17 mouse cellular contexts compared by ENCODE assay signal in genomic region chr17:5254717-5255617, GRCm38 (mm10).
DNase-seq lines count a peak whose midpoint lies in the region; ATAC-seq and TF ChIP-seq lines count a peak whose summit lies in the region.
"Had no signal": no experiment of that assay in that cellular context is flagged by ENCODE, and none has a peak within 500 bp of the region (broad histone marks: within the 10 kb centered on the region; RNA-seq: fewer than 3 reads in every experiment).

No protein-coding gene starts in this region.

- TF ChIP-seq CTCF in hindbrain, postnatal 0 days (IDR thresholded peaks at IDR 0.05; ENCODE audit: low read depth), result no peak
- no peak; the same call in 1 of the 2 replicates for TF ChIP-seq CTCF in brain, embryonic 14.5 days (IDR thresholded peaks at IDR 0.05; ENCODE audit: borderline replicate concordance, extremely low read depth, insufficient read depth, insufficient read length)

- no peak overlapping the region for H3K4me3 ChIP-seq in hindbrain, embryonic 13.5 days
- no peak overlapping the region for H3K4me3 ChIP-seq in hindbrain, postnatal 0 days (ENCODE audit: low read length)
- H3K4me3 ChIP-seq in forebrain, embryonic 14.5 days (ENCODE audit: low read depth, low read length), result no peak overlapping the region
- H3K4me3 ChIP-seq in midbrain, embryonic 13.5 days (replicated peaks), result no peak overlapping the region
- H3K4me3 ChIP-seq: liver, embryonic 12.5 days had no signal

- intact Hi-C loops in left cerebral cortex, postnatal 10 days (cut with DNase I), result loop anchor here (10.0 kb wide), 1 partner anchor 140 kb away; no protein-coding TSS in a partner anchor

- ATAC-seq in hindbrain, embryonic 13.5 days (ENCODE audit: low FRiP score), result no peak
- no peak for ATAC-seq in hindbrain, postnatal 0 days
- ATAC-seq in forebrain, embryonic 14.5 days, result peak; percentile 38; the same call in 1 of the 2 replicates
- 0 out of 2 replicates have a peak, but pooled peaks have one; percentile 28 for ATAC-seq in midbrain, embryonic 13.5 days
- ATAC-seq: liver, embryonic 12.5 days had no signal

- H3K4me1 ChIP-seq in hindbrain, embryonic 13.5 days (replicated peaks), result peaks cover 49% of the 10 kb centered on the region
- no peaks in the 10 kb centered on the region for H3K4me1 ChIP-seq in hindbrain, postnatal 0 days (ENCODE audit: insufficient read depth, low read length)
- H3K4me1 ChIP-seq in forebrain, embryonic 14.5 days (ENCODE audit: control insufficient read depth, insufficient read depth, low read length), result peaks cover 17% of the 10 kb centered on the region
- H3K4me1 ChIP-seq in midbrain, embryonic 13.5 days (replicated peaks), result peaks cover 31% of the 10 kb centered on the region

- H3K9ac ChIP-seq in hindbrain, embryonic 13.5 days, result peak overlapping the region; percentile 39; the same call in 1 of the 2 replicates
- H3K9ac ChIP-seq in hindbrain, postnatal 0 days (replicated peaks; ENCODE audit: low read length), result no peak overlapping the region
- peak overlapping the region; percentile 41; the same call in 1 of the 2 replicates for H3K9ac ChIP-seq in forebrain, embryonic 14.5 days (ENCODE audit: low read length)
- peak overlapping the region; percentile 48; the same call in 1 of the 2 replicates for H3K9ac ChIP-seq in midbrain, embryonic 13.5 days (replicated peaks)
- H3K9ac ChIP-seq: liver, embryonic 12.5 days had no signal

- 59% methylated on average over 16 of the region's 16 CpGs for WGBS in hindbrain, embryonic 13.5 days
- WGBS in hindbrain, postnatal 0 days, result 58% methylated on average over 16 of the region's 16 CpGs
- WGBS in forebrain, embryonic 14.5 days, result 10% methylated on average over 16 of the region's 16 CpGs
- 40% methylated on average over 16 of the region's 16 CpGs for WGBS in midbrain, embryonic 13.5 days

- no peak for TF ChIP-seq POLR2A in brain, embryonic 14.5 days (IDR thresholded peaks at IDR 0.05; ENCODE audit: borderline replicate concordance, extremely low read depth, insufficient read depth, insufficient read length, poor library complexity, severe bottlenecking)

- peaks cover 2% of the 10 kb centered on the region; the same call in 1 of the 2 replicates for H3K36me3 ChIP-seq in hindbrain, embryonic 13.5 days
- no peaks in the 10 kb centered on the region for H3K36me3 ChIP-seq in hindbrain, postnatal 0 days (ENCODE audit: insufficient read depth, low read length)
- H3K36me3 ChIP-seq in forebrain, embryonic 14.5 days (ENCODE audit: control insufficient read depth, insufficient read depth, low read length), result no peaks in the 10 kb centered on the region
- H3K36me3 ChIP-seq in midbrain, embryonic 13.5 days, result no peaks in the 10 kb centered on the region
- H3K36me3 ChIP-seq: liver, embryonic 12.5 days had no signal

- DNase-seq in hindbrain, postnatal 0 days (ENCODE audit: low spot score), result no peak
- peak; percentile 68 for DNase-seq in brain, embryonic 14.5 days (ENCODE audit: low read depth)
- DNase-seq in forebrain, embryonic 14.5 days (ENCODE audit: low spot score), result peak; percentile 50
- DNase-seq in left cerebral cortex, postnatal 10 days (ENCODE audit: extremely low spot score in 1 of 2, low spot score in 2 of 2), result no peak
- no peak for DNase-seq in kidney, adult 9 months
- no peak for DNase-seq in right cerebral cortex, adult 2 months (ENCODE audit: low spot score in 2 of 2)
- DNase-seq: cerebellum, adult 8-10 months; gastrocnemius, postnatal 14 days; kidney, adult 11 months; layer of hippocampus, postnatal 36 days; lung, adult 2 months; retina, postnatal 1 day had no signal

- no peak overlapping the region for H3K4me2 ChIP-seq in hindbrain, embryonic 13.5 days
- H3K4me2 ChIP-seq in hindbrain, postnatal 0 days (ENCODE audit: low read depth, low read length), result no peak overlapping the region
- H3K4me2 ChIP-seq in forebrain, embryonic 14.5 days (ENCODE audit: low read length), result no peak overlapping the region
- no peak overlapping the region for H3K4me2 ChIP-seq in midbrain, embryonic 13.5 days (replicated peaks)
- H3K4me2 ChIP-seq: liver, embryonic 12.5 days had no signal

- no peaks in the 10 kb centered on the region for H3K9me3 ChIP-seq in hindbrain, embryonic 13.5 days
- no peaks in the 10 kb centered on the region for H3K9me3 ChIP-seq in hindbrain, postnatal 0 days (ENCODE audit: low read length)
- no peaks in the 10 kb centered on the region for H3K9me3 ChIP-seq in forebrain, embryonic 14.5 days (replicated peaks; ENCODE audit: control insufficient read depth, low read length)
- H3K9me3 ChIP-seq in midbrain, embryonic 13.5 days, result no peaks in the 10 kb centered on the region
- H3K9me3 ChIP-seq: liver, embryonic 12.5 days had no signal

- no peak overlapping the region for H3K27ac ChIP-seq in hindbrain, embryonic 13.5 days
- no peak overlapping the region for H3K27ac ChIP-seq in hindbrain, postnatal 0 days
- H3K27ac ChIP-seq in forebrain, embryonic 14.5 days (ENCODE audit: low read depth, low read length), result peak overlapping the region; percentile 60; the same call in 1 of the 2 replicates
- H3K27ac ChIP-seq in midbrain, embryonic 13.5 days, result peak overlapping the region; percentile 35
- H3K27ac ChIP-seq: kidney, postnatal 0 days; liver, embryonic 12.5 days had no signal

- no peaks in the 10 kb centered on the region for H3K27me3 ChIP-seq in hindbrain, embryonic 13.5 days
- H3K27me3 ChIP-seq in hindbrain, postnatal 0 days (ENCODE audit: insufficient read depth, low read length), result no peaks in the 10 kb centered on the region
- no peaks in the 10 kb centered on the region for H3K27me3 ChIP-seq in forebrain, embryonic 14.5 days (replicated peaks; ENCODE audit: control insufficient read depth, insufficient read depth, low read length)
- peaks cover 9% of the 10 kb centered on the region; the same call in 1 of the 2 replicates for H3K27me3 ChIP-seq in midbrain, embryonic 13.5 days
- H3K27me3 ChIP-seq: CH12.LX; liver, embryonic 12.5 days had no signal

Comparison
In these comparisons a context has a peak if more than half of its experiments do, and no peak if none do; other contexts are left out.
1. ATAC-seq: peak in forebrain, embryonic 14.5 days (single experiment) and midbrain, embryonic 13.5 days (single experiment); none in hindbrain, embryonic 13.5 days (single experiment) and hindbrain, postnatal 0 days (single experiment).
2. H3K27ac ChIP-seq: peak in forebrain, embryonic 14.5 days (single experiment) and midbrain, embryonic 13.5 days (single experiment); none in hindbrain, embryonic 13.5 days (single experiment) and hindbrain, postnatal 0 days (single experiment).
3. DNase-seq: peak in brain, embryonic 14.5 days (single experiment) and forebrain, embryonic 14.5 days (single experiment); none in hindbrain, postnatal 0 days (single experiment), left cerebral cortex, postnatal 10 days (0 of 2), kidney, adult 9 months (single experiment) and right cerebral cortex, adult 2 months (0 of 2).